Mouse (Mus musculus) testis, adult 2 months (tissue): ENCODE results near the gene Wdfy2.

ENCODE experiments used
- CTCF ChIP-seq: fragments of 200-500 bp; IDR thresholded peaks from 2 replicates; pipeline ENCODE4 v1.5.1; 2012; ENCODE audit warnings: low read depth, mild to moderate bottlenecking, inconsistent platforms, low read length, moderate library complexity; ENCODE audit not compliant: control insufficient read depth, insufficient read depth, insufficient replicate concordance
- POLR2A ChIP-seq: fragments of 200-500 bp; IDR thresholded peaks from 2 replicates; pipeline ENCODE4 v1.6.1; 2012; ENCODE audit warnings: low read depth, mild to moderate bottlenecking, inconsistent platforms, low read length, moderate library complexity; ENCODE audit not compliant: control insufficient read depth

- TF ChIP-seq CTCF (no peak), POLR2A (no peak)
Observed at GRCm38 (mm10) chr14:62873820-62874219, 36.3 kb downstream of the Wdfy2 start.
